Mouse (Mus musculus): ENCODE measurements around the gene Wnt16. TPM values are rescaled to one million over a fixed set of nuclear protein-coding genes. Genes with fewer than 3 reads are reported as not detected.

Wnt16 gene
- polyA plus RNA-seq, 1 experiment from 2014 or later: not detected

GRCm38 (mm10) chr6:22277941-22278340, 10.1 kb upstream of the Wnt16 start:
- ChIA-PET CTCF (no interaction called here), POLR2A (no interaction called here)
- in situ Hi-C loops (cut with MboI; ENCODE audit: low pct_unique_long_range_greater_than_20kb): loop anchor here (5.0 kb wide), 1 partner anchor 61 kb away; no protein-coding TSS in a partner anchor
- no peak for TF ChIP-seq CTCF (IDR thresholded peaks at IDR 0.05)
- DNase-seq (ENCODE audit: low read depth, low spot score) (no peak), ATAC-seq (no peak)
- no peaks in the 10 kb centered on the region for H3K27me3 ChIP-seq

DNA sequence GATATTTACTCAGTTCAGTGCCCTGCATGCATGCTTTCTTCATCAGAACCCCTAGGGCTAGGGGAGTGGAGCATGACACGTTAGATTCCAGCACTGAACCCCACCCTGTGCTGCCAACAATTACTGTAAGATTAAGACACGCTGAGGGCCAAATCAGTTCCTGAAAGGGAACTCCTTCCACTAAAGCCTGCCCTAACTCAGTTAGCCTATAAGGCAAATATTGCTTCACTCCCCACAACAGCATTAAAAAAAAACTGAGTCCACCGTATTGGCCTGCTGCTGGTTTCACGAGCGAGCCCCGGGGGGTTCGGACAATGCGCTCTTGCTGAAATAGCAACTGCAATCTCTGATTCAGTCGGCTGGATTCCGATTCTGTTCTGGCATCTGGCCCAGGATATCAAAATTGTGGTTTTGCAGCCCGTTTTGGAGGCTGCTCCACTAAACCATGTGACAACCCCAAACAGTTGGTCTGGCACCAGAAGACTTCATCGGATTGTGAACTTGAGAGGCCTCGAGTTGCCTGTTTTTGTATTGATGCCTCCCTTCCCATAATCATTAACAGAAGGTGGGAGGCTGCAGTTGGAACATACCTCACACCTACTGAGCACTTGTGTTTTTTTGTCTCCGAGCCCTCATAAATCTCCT, 7.7 kb upstream of the Wnt16 start:
- no peak for TF ChIP-seq CTCF (IDR thresholded peaks at IDR 0.05)
- POLR2A ChIA-PET: no interaction called here
- peak; percentile 99 for DNase-seq (ENCODE audit: low read depth, low spot score)
- CTCF ChIA-PET: interaction anchor here (0.9 to 1.5 kb wide), 6 partner anchors 10 to 159 kb away, joined by 3 to 9 read pairs (median 3); no protein-coding TSS in a partner anchor
- ATAC-seq: peak; percentile 88
- in situ Hi-C loops (cut with MboI; ENCODE audit: low pct_unique_long_range_greater_than_20kb): no loop called here
- H3K27me3 ChIP-seq: no peaks in the 10 kb centered on the region

GRCm38 (mm10) chr6:22282405-22282804, 5.6 kb upstream of the Wnt16 start:
- TF ChIP-seq CTCF (IDR thresholded peaks at IDR 0.05): no peak
- CTCF ChIA-PET: interaction anchor here (1.2 kb wide), 1 partner anchor 43 kb away, joined by 3 read pairs; no protein-coding TSS in a partner anchor
- POLR2A ChIA-PET: no interaction called here
- DNase-seq (ENCODE audit: low read depth, low spot score) (no peak), ATAC-seq (no peak)
- H3K27me3 ChIP-seq: no peaks in the 10 kb centered on the region
- in situ Hi-C loops (cut with MboI; ENCODE audit: low pct_unique_long_range_greater_than_20kb): no loop called here

DNA sequence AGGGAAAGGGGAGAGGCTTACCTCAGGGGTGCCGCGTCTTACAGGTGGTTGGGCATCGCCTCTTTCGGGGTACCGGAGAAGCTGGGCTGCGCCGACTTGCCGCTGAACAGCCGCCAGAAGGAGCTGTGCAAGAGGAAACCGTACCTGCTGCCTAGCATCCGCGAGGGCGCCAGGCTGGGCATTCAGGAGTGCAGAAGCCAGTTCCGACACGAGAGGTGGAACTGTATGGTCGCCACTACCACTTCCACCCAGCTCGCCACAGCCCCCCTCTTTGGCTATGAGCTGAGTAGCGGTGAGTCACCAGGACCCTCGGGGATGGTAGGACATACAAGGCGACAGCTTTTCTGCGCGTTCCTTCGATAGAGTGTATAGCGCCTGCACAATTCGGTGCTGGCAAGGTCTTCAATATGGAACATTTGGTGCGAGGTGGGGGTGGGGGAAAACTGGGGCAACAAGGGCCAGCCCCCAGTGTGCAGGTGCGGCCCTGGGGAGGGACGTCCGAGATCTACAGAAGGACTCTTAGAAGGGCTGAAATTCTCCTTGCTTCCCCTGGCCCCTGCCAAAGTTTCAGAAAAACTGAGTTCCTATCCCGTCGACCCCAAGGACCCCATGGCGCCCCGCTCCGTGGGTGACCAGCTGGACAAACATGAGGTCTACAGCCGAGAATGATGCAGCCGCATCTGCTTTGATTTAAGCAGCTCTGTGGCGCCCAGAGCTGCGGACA, 872 bp downstream of the Wnt16 start:
- ChIA-PET POLR2A (no interaction called here), CTCF (interaction anchor here (1.1 kb wide), 1 partner anchor 15 kb away, joined by 3 read pairs; no protein-coding TSS in a partner anchor)
- DNase-seq (ENCODE audit: low read depth, low spot score): no peak
- in situ Hi-C loops (cut with MboI; ENCODE audit: low pct_unique_long_range_greater_than_20kb): no loop called here
- no peaks in the 10 kb centered on the region for H3K27me3 ChIP-seq
- TF ChIP-seq CTCF (IDR thresholded peaks at IDR 0.05): no peak
- ATAC-seq: no peak

DNA sequence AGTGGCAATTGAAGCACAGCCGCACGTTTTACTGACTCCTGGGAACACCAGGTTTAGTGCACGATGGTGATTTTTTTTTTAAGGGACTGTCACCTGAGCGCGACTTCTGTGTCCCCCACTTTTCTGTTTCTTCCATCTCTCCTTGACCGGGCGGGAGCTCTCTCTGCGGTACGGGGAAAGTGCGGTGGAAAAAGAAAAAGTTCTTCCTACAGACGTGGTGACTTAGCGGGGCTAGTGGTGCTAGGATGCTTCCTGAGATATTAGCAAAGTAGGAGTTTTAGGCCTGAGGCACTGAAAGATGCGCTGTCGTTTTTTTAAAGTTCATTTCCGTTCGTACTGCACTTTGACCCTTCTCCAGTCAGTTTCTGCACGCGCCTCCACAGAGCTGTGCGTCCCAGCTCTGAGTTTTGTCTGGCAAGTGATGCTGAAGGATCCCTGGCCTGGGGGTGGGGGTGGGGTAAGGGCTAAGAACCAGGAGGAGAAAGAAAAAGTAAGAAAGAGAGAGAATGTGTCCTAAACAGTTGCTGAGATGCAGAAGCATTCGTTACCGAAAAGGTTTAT, 1.5 kb downstream of the Wnt16 start:
- in situ Hi-C loops (cut with MboI; ENCODE audit: low pct_unique_long_range_greater_than_20kb): no loop called here
- TF ChIP-seq CTCF (IDR thresholded peaks at IDR 0.05): no peak
- ChIA-PET POLR2A (no interaction called here), CTCF (no interaction called here)
- no peak for ATAC-seq
- no peak for DNase-seq (ENCODE audit: low read depth, low spot score)
- no peaks in the 10 kb centered on the region for H3K27me3 ChIP-seq

DNA sequence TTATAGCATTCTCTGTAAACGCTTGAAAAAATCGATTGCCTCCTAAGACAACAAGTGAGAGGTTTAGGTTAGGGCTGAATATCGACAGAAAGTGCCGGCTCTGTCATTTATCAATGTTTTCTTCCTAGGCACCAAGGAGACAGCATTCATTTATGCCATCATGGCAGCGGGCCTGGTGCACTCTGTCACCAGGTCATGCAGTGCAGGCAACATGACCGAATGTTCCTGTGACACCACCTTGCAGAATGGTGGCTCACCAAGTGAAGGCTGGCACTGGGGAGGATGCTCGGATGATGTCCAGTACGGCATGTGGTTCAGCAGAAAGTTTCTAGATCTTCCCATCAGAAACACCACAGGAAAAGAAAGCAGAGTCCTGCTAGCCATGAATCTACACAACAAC, 2.8 kb downstream of the Wnt16 start:
- ChIA-PET CTCF (no interaction called here), POLR2A (interaction anchor here (0.5 kb wide), 1 partner anchor 9 kb away, joined by 5 read pairs; no protein-coding TSS in a partner anchor)
- in situ Hi-C loops (cut with MboI; ENCODE audit: low pct_unique_long_range_greater_than_20kb): no loop called here
- ATAC-seq: no peak
- H3K27me3 ChIP-seq: no peaks in the 10 kb centered on the region
- no peak for TF ChIP-seq CTCF (IDR thresholded peaks at IDR 0.05)
- DNase-seq (ENCODE audit: low read depth, low spot score): no peak

DNA sequence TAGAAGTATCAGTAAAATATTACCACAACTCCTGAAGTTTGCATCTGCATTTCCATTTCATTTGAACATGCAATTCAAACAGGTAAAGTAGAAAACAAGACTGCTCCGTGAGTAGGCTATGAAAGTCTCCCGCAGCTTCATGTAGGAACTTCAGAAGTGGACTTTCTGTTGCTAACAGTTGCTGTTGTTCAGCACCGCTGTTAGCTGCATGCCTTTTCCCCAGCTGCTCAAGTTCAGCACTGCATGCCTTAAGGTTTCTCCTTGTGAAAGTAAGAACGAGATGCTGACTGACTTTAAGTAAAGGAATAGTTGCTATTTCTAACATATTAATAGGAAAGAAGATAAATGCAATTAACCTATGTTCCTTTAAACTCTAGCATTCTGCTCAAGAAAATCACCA, 4.0 kb downstream of the Wnt16 start:
- no peak for DNase-seq (ENCODE audit: low read depth, low spot score)
- POLR2A ChIA-PET: interaction anchor here (0.7 kb wide), 1 partner anchor 9 kb away, joined by 3 read pairs; no protein-coding TSS in a partner anchor
- TF ChIP-seq CTCF (IDR thresholded peaks at IDR 0.05): no peak
- in situ Hi-C loops (cut with MboI; ENCODE audit: low pct_unique_long_range_greater_than_20kb): no loop called here
- no peak for ATAC-seq
- CTCF ChIA-PET: no interaction called here
- no peaks in the 10 kb centered on the region for H3K27me3 ChIP-seq

DNA sequence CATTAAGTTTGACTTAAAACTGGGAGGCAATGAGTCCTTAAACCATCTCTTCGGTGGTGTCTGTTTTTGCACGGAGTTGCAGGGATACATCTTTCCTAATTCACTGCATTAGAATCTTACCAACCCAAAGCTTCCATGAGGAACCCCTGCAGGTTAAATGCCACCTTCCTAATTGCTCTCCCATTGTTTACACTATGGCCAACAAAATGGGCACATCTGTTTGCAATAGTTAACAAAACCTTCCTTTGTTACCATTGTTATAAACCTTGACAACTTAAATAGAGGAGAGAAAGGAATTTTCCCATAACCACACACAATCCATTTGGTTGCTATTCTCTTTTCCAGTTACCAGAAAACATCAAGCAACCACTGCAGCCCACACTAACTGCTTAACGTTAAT, 5.9 kb downstream of the Wnt16 start:
- DNase-seq (ENCODE audit: low read depth, low spot score): no peak
- no peaks in the 10 kb centered on the region for H3K27me3 ChIP-seq
- in situ Hi-C loops (cut with MboI; ENCODE audit: low pct_unique_long_range_greater_than_20kb): no loop called here
- POLR2A ChIA-PET: no interaction called here
- TF ChIP-seq CTCF (IDR thresholded peaks at IDR 0.05): no peak
- ATAC-seq: no peak
- CTCF ChIA-PET: no interaction called here

- TF ChIP-seq CTCF (IDR thresholded peaks at IDR 0.05): no peak
- no peak for DNase-seq (ENCODE audit: low read depth, low spot score)
- in situ Hi-C loops (cut with MboI; ENCODE audit: low pct_unique_long_range_greater_than_20kb): no loop called here
- CTCF ChIA-PET: no interaction called here
- POLR2A ChIA-PET: no interaction called here
- no peak for ATAC-seq
- no peaks in the 10 kb centered on the region for H3K27me3 ChIP-seq
These were observed 9.0 kb downstream of the Wnt16 start for GRCm38 (mm10) chr6:22297028-22297427.

DNA sequence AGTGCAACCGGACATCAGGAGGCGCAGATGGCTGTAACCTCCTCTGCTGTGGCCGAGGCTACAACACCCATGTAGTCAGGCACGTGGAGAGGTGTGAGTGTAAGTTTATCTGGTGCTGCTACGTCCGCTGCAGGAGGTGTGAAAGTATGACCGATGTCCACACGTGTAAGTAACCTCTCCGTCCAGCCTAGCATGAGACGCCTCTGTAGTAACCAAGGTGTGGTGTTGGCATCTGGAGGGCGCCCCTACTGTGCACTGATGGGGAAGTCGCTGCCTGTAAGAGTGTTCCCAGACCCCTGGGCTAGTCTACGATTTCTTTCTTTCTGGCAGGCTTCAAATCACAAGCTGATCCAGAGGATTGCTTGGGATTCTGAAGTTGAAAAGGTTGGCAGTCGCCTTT, 10.0 kb downstream of the Wnt16 start:
- in situ Hi-C loops (cut with MboI; ENCODE audit: low pct_unique_long_range_greater_than_20kb): no loop called here
- no peak for DNase-seq (ENCODE audit: low read depth, low spot score)
- no peak for ATAC-seq
- H3K27me3 ChIP-seq: no peaks in the 10 kb centered on the region
- TF ChIP-seq CTCF (IDR thresholded peaks at IDR 0.05): no peak
- CTCF ChIA-PET: no interaction called here
- POLR2A ChIA-PET: no interaction called here

Measured in Patski (cell line).